Mouse (Mus musculus): ENCODE measurements around the gene Slc10a1. TPM values are rescaled to one million over a fixed set of nuclear protein-coding genes. Genes with fewer than 3 reads are reported as not detected.

Slc10a1 gene
- total RNA-seq, 2 experiments from 2014 or later = 0.41 TPM; not detected in 1

GRCm38 (mm10) chr12:80927518-80927917, 41.0 kb downstream of the Slc10a1 start:
- DNase-seq = no peak

- DNase-seq = no peak
Observed at GRCm38 (mm10) chr12:80926550-80926949, 42.0 kb downstream of the Slc10a1 start.

GRCm38 (mm10) chr12:80925919-80926318, 42.6 kb downstream of the Slc10a1 start:
- no peak for DNase-seq

GRCm38 (mm10) chr12:80924205-80924604, 44.3 kb downstream of the Slc10a1 start:
- DNase-seq = no peak

GRCm38 (mm10) chr12:80923602-80924001, 44.9 kb downstream of the Slc10a1 start:
- no peak for DNase-seq

- DNase-seq = no peak
Observed at GRCm38 (mm10) chr12:80922869-80923268, 45.6 kb downstream of the Slc10a1 start.

GRCm38 (mm10) chr12:80921301-80921700, 47.2 kb downstream of the Slc10a1 start:
- no peak for DNase-seq

- DNase-seq = no peak
Observed at GRCm38 (mm10) chr12:80917764-80918163, 50.7 kb downstream of the Slc10a1 start.

- no peak for DNase-seq
Observed at GRCm38 (mm10) chr12:80909631-80910030, 58.9 kb downstream of the Slc10a1 start.

Other genes starting within 250 kb of the Slc10a1 start
- gene Ccdc177, start 208.0 kb downstream of the Slc10a1 start, total RNA-seq (2021) = under 1 TPM; 0.07 to 0.09 TPM
- gene Susd6, start 178.2 kb downstream of the Slc10a1 start, total RNA-seq (2021) = 10 to 100 TPM; 28.6 to 29.2 TPM
- gene Srsf5, start 23.2 kb downstream of the Slc10a1 start, total RNA-seq (2021) = 100 to 1,000 TPM; 157 to 190 TPM
- gene Smoc1, start 58.1 kb upstream of the Slc10a1 start, total RNA-seq (2021) = 1 to 10 TPM; 2.5 to 3.3 TPM